Mouse (Mus musculus): Measurements from ENCODE around the gene Farp1. TPM values are rescaled to one million over a fixed set of nuclear protein-coding genes. Genes with fewer than 3 reads are reported as not detected.
"Not testable (repeated sequence)": the region's sequence is repeated elsewhere in the genome, so short reads cannot be mapped to it uniquely, and the experiment has no call there.

Gene Farp1
- polyA plus RNA-seq, 1 experiment from 2014 or later: 25.0 TPM

DNA sequence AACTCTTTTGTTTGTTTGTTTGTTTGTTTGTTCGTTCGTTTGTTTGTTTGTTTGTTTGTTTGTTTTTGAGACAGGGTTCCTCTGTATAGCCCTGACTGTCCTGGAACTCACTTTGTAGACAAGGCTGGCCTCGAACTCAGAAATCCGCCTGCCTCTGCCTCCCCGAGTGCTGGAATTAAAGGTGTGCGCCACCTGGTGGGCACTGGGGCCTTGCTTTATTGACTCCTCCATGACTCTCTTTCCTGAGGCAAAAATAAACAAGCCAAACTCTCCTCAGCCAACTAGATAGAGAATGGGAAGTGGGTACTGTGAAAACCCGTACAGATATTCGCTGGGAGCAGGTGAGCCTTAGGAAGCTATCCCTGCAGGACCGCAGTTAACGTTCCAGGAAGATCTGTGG, 154.8 kb downstream of the Farp1 start:
- H3K27me3 ChIP-seq; ATAC-seq (ENCODE audit: borderline replicate concordance, extremely low read depth, low FRiP score, low TSS enrichment); H3K36me3 ChIP-seq; H3K27ac ChIP-seq; H3K4me2 ChIP-seq; H3K4me3 ChIP-seq; H3K9ac ChIP-seq; H3K9me3 ChIP-seq: not testable (repeated sequence)
- peaks cover 28% of the 10 kb centered on the region for H3K4me1 ChIP-seq
- 89% methylated on average over 10 of the region's 10 CpGs for WGBS

DNA sequence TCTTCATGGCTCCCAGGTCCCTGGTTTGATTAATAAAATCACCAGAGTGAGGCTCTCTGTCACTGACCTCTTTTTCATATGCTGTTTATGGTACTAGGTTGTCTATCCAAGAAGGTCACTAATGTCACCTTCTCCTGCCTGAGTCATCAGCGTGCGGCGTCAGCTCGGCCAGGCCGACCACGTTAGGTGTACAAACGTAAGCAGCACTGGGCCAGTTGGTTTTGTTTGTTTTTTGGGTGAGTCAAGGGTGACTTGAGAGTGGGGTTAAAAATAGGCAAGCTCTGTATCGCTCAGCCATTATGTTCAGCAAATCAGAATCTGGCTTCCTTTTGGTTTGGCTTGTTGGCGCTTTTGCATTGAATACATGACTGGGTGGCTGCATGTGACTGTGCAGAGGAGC, 155.4 kb downstream of the Farp1 start:
- Histone ChIP-seq H3K9ac (no peak overlapping the region), H3K36me3 (no peaks in the 10 kb centered on the region), H3K27ac (peak overlapping the region; percentile 58), H3K4me1 (peaks cover 28% of the 10 kb centered on the region), H3K27me3 (no peaks in the 10 kb centered on the region), H3K4me3 (no peak overlapping the region), H3K9me3 (no peaks in the 10 kb centered on the region), H3K4me2 (no peak overlapping the region)
- peak; percentile 37 for ATAC-seq (ENCODE audit: borderline replicate concordance, extremely low read depth, low FRiP score, low TSS enrichment)
- WGBS: 68% methylated on average over 9 of the region's 9 CpGs

DNA sequence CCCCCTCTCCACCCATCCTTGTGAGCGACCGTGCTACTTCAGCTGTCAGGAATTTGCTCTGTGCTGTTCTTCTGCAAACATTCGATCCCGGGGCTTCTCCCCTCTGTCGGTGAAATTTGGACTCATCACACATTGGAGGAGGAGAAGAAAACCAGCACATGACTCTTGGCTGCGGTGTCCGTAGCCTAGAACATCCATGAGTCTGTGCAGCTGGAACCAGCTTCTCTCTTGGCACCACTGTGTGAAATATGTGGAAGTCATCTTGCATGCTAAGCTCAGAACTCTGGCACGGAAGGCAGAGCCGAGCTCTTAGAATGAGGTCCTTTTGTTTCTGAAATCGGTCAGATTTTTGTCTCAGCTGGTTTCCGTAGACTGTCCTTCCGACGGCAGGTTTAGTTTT, 156.7 kb downstream of the Farp1 start:
- Histone ChIP-seq H3K4me2 (0 out of 2 replicates have a peak overlapping the region, but pooled peaks have one; percentile 12), H3K9ac (no peak overlapping the region), H3K27me3 (no peaks in the 10 kb centered on the region), H3K9me3 (no peaks in the 10 kb centered on the region), H3K36me3 (0 out of 2 replicates have a peak, but pooled peaks cover 3% of the 10 kb centered on the region), H3K27ac (peak overlapping the region; percentile 52), H3K4me1 (peaks cover 28% of the 10 kb centered on the region), H3K4me3 (no peak overlapping the region)
- WGBS: 38% methylated on average over 13 of the region's 13 CpGs
- peak; percentile 50; the same call in 1 of the 2 replicates for ATAC-seq (ENCODE audit: borderline replicate concordance, extremely low read depth, low FRiP score, low TSS enrichment)

DNA sequence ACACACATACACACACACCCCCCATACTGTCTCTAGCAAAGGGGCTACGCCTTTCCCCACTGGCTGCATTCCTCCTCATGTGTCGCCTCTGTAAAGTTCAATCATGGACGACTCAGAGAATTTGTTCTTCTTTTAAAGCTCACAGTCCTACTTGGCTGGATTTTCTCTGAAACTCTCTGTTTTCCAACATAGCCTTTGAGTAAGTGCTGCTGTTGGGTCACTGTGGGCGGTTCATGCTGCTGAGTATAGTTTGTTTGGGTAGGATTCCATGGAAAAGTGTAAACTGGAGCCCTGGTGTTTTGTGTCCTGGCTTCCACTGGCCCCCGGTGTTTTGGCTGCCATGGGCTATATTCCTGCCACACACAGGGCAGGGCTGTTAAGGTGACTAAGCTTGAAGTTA, 157.4 kb downstream of the Farp1 start:
- WGBS: 48% methylated on average over 5 of the region's 5 CpGs
- ATAC-seq (ENCODE audit: borderline replicate concordance, extremely low read depth, low FRiP score, low TSS enrichment): no peak

DNA sequence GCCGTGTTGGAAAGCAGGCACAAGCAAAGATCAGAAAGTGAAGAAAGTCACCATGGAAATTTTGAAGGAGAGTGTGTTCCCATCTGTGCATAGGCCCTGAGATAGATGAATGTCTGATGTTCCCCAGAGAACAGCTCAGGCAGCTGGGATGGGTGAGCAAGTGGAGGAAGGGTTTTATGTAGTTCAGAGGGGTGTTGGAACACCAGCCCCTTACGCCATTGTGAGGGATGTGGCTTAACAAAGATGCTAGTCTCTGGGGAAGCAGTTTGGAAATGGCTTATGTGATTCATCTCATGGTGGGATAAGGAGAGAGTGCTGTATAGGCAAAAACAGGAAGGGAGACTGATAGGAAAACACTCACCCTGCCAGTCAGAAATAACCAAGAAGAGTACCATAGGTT, 159.0 kb downstream of the Farp1 start:
- no peak overlapping the region for H3K4me3 ChIP-seq
- WGBS: 96% methylated on average over 2 of the region's 2 CpGs
- H3K36me3 ChIP-seq: 0 out of 2 replicates have a peak, but pooled peaks cover 3% of the 10 kb centered on the region
- ATAC-seq (ENCODE audit: borderline replicate concordance, extremely low read depth, low FRiP score, low TSS enrichment): no peak
- H3K27me3 ChIP-seq: no peaks in the 10 kb centered on the region
- H3K4me1 ChIP-seq: peaks cover 30% of the 10 kb centered on the region
- H3K27ac ChIP-seq: no peak overlapping the region
- H3K9ac ChIP-seq: no peak overlapping the region
- H3K4me2 ChIP-seq: no peak overlapping the region
- no peaks in the 10 kb centered on the region for H3K9me3 ChIP-seq

More for the DNA sequence above, 157.4 kb downstream of the Farp1 start:
- Histone ChIP-seq H3K36me3 (0 out of 2 replicates have a peak, but pooled peaks cover 3% of the 10 kb centered on the region), H3K4me3 (no peak overlapping the region), H3K4me2 (no peak overlapping the region), H3K27me3 (no peaks in the 10 kb centered on the region), H3K9ac (no peak overlapping the region), H3K27ac (peak overlapping the region; percentile 52), H3K4me1 (peaks cover 28% of the 10 kb centered on the region), H3K9me3 (no peaks in the 10 kb centered on the region)

DNA sequence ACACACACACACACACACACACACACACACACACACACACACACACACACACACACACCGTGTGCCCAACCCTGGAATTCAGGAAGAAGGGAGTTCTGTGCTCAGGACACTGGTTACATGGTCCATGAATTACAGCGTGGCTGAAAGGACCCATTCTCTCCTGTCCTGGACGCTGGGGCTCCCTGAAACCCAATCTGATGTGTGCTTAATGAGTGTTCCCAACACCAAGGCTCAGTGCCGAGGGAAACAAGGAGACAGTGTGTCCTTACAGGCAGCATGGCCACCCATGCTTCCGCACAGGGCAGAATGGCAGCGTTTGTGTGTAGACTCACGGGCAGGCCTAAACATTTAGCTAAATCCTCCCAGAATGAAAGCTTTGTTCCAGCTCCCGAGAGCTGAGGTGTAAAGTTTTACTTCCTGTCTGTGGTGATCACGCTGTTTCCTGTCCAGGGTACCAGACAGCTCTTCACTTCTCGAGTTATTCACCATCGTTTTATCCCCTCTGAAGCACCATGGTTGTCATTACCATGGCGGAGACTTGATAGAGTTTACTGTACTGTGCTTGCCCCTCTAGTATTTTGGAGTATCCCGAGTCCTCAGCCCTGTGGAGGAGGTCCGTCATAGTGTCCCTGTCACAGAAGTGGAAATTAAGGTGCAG, 164.0 kb downstream of the Farp1 start:
- no peak for ATAC-seq (ENCODE audit: borderline replicate concordance, extremely low read depth, low FRiP score, low TSS enrichment)
- peaks cover 13% of the 10 kb centered on the region for H3K4me1 ChIP-seq
- H3K27ac ChIP-seq: peak overlapping the region; percentile 4
- no peak overlapping the region for H3K4me2 ChIP-seq
- 33% methylated on average over 14 of the region's 14 CpGs for WGBS
- H3K4me3 ChIP-seq: no peak overlapping the region
- H3K9ac ChIP-seq: no peak overlapping the region
- no peaks in the 10 kb centered on the region for H3K9me3 ChIP-seq
- H3K36me3 ChIP-seq: 0 out of 2 replicates have a peak, but pooled peaks cover 3% of the 10 kb centered on the region
- no peaks in the 10 kb centered on the region for H3K27me3 ChIP-seq

DNA sequence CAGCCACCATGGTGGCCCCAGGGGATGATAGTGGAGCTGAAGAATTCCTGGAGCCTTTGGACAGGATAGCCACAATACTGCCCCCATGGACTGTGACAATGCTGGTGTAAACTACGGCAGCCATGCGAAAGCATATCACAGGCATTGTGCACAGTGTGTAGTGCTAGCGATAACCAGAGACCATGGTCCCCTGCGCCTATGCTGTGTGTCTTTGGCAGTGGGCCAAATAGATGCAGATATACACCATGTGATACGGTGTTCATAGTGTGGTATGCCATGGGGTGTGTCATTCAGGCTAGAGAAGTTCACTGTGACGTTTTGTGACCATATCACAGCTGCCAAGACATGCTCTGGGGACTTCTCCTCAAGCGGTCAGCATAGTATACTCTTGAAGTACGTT, 164.8 kb downstream of the Farp1 start:
- H3K9me3 ChIP-seq: no peaks in the 10 kb centered on the region
- no peak overlapping the region for H3K4me3 ChIP-seq
- no peak overlapping the region for H3K27ac ChIP-seq
- 0 out of 2 replicates have a peak, but pooled peaks cover 3% of the 10 kb centered on the region for H3K36me3 ChIP-seq
- WGBS: 52% methylated on average over 8 of the region's 8 CpGs
- peaks cover 15% of the 10 kb centered on the region for H3K4me1 ChIP-seq
- H3K27me3 ChIP-seq: no peaks in the 10 kb centered on the region
- no peak overlapping the region for H3K4me2 ChIP-seq
- no peak overlapping the region for H3K9ac ChIP-seq
- peak; percentile 79 for ATAC-seq (ENCODE audit: borderline replicate concordance, extremely low read depth, low FRiP score, low TSS enrichment)

DNA sequence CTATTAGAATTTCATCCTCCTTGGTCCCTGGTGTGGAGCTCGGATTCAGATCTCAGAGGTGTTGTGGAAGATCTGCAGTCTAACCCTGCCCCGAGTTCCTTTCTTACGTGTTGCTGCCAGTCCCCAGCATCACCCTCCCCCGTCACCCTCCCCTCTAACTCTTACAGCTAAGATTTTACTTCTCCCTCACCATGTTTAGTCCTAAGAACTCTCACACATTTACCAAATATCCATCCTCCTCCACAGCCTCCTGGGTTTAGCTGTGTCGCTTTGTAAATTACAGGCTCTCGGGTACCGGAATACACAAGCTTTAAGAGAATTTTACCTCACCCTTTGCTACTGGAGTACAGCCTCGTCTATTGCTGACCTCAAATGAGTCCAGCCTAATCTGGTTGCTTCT, 165.4 kb downstream of the Farp1 start:
- no peak for ATAC-seq (ENCODE audit: borderline replicate concordance, extremely low read depth, low FRiP score, low TSS enrichment)
- peaks cover 20% of the 10 kb centered on the region for H3K4me1 ChIP-seq
- H3K27me3 ChIP-seq: no peaks in the 10 kb centered on the region
- H3K4me2 ChIP-seq: no peak overlapping the region
- H3K36me3 ChIP-seq: 0 out of 2 replicates have a peak, but pooled peaks cover 3% of the 10 kb centered on the region
- no peak overlapping the region for H3K4me3 ChIP-seq
- no peak overlapping the region for H3K9ac ChIP-seq
- 72% methylated on average over 8 of the region's 8 CpGs for WGBS
- no peak overlapping the region for H3K27ac ChIP-seq
- no peaks in the 10 kb centered on the region for H3K9me3 ChIP-seq

DNA sequence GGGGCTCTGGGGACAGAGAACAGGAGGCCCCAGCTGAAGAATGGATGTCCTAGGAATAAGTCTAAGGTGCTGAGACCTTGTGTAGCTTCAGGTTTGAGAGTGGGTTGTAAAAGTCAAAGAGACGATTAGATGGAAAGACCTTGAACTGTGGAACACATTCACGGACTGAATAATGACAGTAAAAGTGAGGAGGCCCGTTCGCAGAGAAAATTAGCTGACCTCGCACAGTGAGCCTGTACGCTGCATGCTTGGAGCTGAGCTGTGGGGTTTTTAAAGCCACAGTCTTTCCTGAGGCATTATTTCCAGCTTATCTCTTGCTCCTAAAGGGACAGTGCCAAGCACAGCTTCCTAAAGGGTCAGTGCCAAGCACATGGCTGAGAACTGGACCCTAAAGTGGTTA, 166.2 kb downstream of the Farp1 start:
- H3K27ac ChIP-seq: no peak overlapping the region
- WGBS: 82% methylated on average over 6 of the region's 6 CpGs

DNA sequence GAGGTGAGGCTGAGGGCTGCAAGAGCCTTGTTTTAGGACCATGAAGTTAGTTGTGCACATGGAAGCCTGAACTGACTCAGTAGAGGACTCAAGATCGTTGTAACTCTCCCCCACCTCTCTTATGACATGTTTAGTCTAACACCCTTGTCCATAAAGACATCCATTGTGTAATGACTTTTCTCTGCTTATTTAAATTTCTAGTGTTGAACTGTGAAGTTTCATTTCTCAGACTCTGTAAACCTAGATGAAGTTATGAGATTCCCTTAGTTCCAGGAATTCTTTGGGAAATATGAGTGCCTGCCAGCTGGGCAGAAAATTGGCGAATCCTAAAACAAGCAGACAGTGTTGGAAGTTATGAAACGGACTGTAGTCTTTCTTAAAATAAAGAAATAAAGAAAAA, 170.5 kb downstream of the Farp1 start:
- Histone ChIP-seq H3K4me1 (peaks cover 24% of the 10 kb centered on the region), H3K9me3 (no peaks in the 10 kb centered on the region), H3K4me3 (no peak overlapping the region), H3K9ac (no peak overlapping the region), H3K27ac (0 out of 2 replicates have a peak overlapping the region, but pooled peaks have one; percentile 26), H3K27me3 (no peaks in the 10 kb centered on the region), H3K36me3 (peaks cover 2% of the 10 kb centered on the region; the same call in 1 of the 2 replicates), H3K4me2 (no peak overlapping the region)
- 28% methylated on average over 3 of the region's 3 CpGs for WGBS
- ATAC-seq (ENCODE audit: borderline replicate concordance, extremely low read depth, low FRiP score, low TSS enrichment): 0 out of 2 replicates have a peak, but pooled peaks have one; percentile 51

More for the DNA sequence above, 166.2 kb downstream of the Farp1 start:
- H3K27me3 ChIP-seq: no peaks in the 10 kb centered on the region
- no peak for ATAC-seq (ENCODE audit: borderline replicate concordance, extremely low read depth, low FRiP score, low TSS enrichment)
- H3K9me3 ChIP-seq: no peaks in the 10 kb centered on the region
- H3K36me3 ChIP-seq: no peaks in the 10 kb centered on the region
- H3K4me3 ChIP-seq: no peak overlapping the region
- no peak overlapping the region for H3K4me2 ChIP-seq
- no peak overlapping the region for H3K9ac ChIP-seq
- H3K4me1 ChIP-seq: peaks cover 28% of the 10 kb centered on the region

DNA sequence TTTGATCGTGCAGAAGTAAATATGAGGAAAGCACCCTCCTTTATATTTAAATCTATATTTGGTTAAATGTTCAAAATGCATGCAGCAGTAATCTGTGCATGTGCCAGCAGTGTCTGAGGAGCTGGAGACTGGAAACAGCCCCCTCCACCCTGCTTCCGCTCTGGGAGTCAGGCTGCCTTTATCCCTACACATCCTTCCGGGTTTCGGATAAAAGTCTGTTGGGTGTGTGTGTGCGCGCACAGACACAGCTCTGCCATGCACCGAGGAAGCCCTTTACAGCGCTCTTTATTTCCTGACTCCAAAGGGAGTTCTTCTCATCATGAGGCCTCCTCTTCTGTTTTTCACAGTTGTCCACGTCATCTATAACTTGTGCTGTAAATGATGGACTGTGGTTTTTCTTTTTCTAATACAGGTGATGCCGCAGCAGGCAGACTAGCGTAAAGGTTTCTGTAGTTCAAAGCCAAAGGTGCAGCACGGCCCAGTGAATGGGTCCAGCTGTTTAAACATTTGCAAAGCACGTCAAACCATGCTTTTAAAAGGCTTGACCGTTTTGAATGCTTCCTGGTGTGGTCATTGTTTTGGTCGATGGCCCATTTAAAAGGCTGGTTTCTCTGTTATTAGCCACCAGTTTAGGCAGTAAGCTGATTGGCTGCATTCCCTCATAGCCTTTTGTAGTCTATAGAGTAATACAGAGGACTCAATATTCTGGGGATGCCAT, 172.6 kb downstream of the Farp1 start:
- Histone ChIP-seq H3K9ac (no peak overlapping the region), H3K36me3 (peaks cover 2% of the 10 kb centered on the region; the same call in 1 of the 2 replicates), H3K4me1 (peaks cover 24% of the 10 kb centered on the region), H3K27me3 (no peaks in the 10 kb centered on the region), H3K9me3 (no peaks in the 10 kb centered on the region), H3K4me2 (no peak overlapping the region), H3K4me3 (no peak overlapping the region), H3K27ac (peak overlapping the region; percentile 13; the same call in 1 of the 2 replicates)
- ATAC-seq (ENCODE audit: borderline replicate concordance, extremely low read depth, low FRiP score, low TSS enrichment): no peak
- 68% methylated on average over 15 of the region's 15 CpGs for WGBS

DNA sequence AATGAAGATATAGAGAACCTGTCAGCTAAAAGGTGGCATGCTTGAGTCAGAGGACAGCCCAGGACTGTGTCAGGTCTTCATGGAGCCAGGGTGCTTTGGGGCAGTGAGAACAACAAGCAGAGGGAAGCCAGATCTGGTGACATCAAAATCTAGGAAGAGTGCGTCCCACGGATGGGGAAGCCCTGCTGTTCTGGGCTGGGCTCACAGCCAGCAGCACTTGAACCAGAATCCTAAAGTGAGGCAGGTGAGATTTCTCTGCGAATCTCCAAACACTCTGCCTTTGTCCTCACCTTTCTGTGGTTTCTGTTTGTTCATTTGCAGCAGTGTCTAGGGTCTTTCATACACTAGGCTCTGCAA, 173.1 kb downstream of the Farp1 start:
- Histone ChIP-seq H3K27ac (no peak overlapping the region), H3K9ac (no peak overlapping the region), H3K4me1 (peaks cover 24% of the 10 kb centered on the region), H3K4me3 (no peak overlapping the region), H3K36me3 (peaks cover 2% of the 10 kb centered on the region; the same call in 1 of the 2 replicates), H3K9me3 (no peaks in the 10 kb centered on the region), H3K4me2 (no peak overlapping the region), H3K27me3 (no peaks in the 10 kb centered on the region)
- no peak for ATAC-seq (ENCODE audit: borderline replicate concordance, extremely low read depth, low FRiP score, low TSS enrichment)
- 52% methylated on average over 3 of the region's 3 CpGs for WGBS

Measured in lung, embryonic 15.5 days (tissue).